Mouse (Mus musculus): ENCODE results near the gene Ets2. TPM values are rescaled to one million over a fixed set of nuclear protein-coding genes. Genes with fewer than 3 reads are reported as not detected.

The Ets2 gene
- polyA plus RNA-seq, 1 experiment from 2014 or later = 24.1 TPM

DNA sequence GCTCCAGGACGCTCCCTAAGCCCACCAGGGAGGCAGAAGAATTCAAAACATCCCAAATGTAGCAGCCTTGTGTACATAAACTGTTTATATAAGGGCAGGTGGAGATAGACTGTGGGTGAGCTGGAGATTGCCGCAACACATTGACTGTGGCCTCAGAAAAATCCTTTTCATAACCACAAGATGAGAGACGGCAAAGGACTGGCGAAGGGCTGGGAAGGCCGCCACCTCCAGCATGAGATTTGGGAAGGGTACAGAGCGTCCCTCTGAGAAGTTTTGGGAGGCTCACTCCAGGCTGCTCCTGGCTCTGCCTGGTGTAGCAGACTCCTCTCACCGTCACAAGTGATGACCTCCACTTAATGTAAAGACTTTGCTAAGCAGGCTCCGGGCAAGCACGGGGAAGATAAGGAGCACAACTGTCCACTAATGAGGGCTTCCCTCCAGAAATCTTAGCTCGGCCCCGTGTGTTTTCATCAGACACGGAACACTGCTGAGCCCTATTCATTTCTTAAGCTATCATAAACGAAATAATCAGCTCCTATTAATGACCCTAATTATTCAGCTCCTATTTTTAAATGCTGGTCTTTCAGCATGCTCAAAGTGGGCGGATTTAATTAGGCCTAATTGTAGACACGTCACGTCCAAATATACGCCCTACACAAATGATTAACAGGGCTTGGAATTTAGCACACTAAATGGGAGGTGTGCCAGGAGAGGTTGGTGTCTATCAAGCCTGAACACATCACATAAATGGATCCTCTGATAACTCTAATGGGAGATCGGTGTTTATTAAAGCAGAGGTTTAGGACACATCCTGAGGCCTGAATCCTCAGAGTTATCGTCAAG is 33.5 kb upstream of the Ets2 start:
- H3K4me3 ChIP-seq = no peak overlapping the region
- H3K36me3 ChIP-seq = no peaks in the 10 kb centered on the region
- H3K27me3 ChIP-seq = no peaks in the 10 kb centered on the region
- no peak overlapping the region for H3K4me2 ChIP-seq
- 58% methylated on average over 19 of the region's 19 CpGs for WGBS
- no peaks in the 10 kb centered on the region for H3K9me3 ChIP-seq
- ATAC-seq (ENCODE audit: low FRiP score, low read depth) = no peak
- no peak overlapping the region for H3K9ac ChIP-seq
- no peaks in the 10 kb centered on the region for H3K4me1 ChIP-seq (replicated peaks)
- H3K27ac ChIP-seq (replicated peaks) = no peak overlapping the region

DNA sequence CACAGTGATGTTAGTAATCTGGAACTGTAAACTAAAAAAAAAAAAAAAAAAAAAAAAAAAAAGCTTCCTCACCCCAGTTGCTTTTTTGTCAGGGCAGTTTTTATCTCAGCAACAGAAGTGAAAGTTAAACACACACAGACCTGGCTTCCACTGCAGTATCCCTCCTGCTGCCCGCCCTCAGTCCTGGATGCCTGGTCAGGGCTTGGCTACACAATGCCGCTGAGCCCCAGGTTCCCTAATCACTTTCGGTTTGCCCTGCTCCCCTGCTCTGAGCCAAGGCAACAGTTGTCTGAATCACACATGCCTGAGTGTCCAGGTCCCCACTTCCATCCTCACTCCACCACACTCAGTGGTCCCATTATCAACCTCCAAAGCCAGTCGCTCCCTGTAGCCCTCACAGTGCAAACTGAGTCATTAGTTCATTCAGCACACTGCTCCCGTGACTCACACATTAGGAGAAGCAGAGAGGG is 27.4 kb upstream of the Ets2 start:
- no peak for ATAC-seq (ENCODE audit: low FRiP score, low read depth)
- Histone ChIP-seq H3K36me3 (no peaks in the 10 kb centered on the region), H3K4me3 (no peak overlapping the region), H3K9me3 (no peaks in the 10 kb centered on the region), H3K4me1 (replicated peaks) (no peaks in the 10 kb centered on the region), H3K9ac (no peak overlapping the region), H3K27me3 (no peaks in the 10 kb centered on the region), H3K4me2 (no peak overlapping the region), H3K27ac (replicated peaks) (no peak overlapping the region)
- 64% methylated on average over 5 of the region's 5 CpGs for WGBS

DNA sequence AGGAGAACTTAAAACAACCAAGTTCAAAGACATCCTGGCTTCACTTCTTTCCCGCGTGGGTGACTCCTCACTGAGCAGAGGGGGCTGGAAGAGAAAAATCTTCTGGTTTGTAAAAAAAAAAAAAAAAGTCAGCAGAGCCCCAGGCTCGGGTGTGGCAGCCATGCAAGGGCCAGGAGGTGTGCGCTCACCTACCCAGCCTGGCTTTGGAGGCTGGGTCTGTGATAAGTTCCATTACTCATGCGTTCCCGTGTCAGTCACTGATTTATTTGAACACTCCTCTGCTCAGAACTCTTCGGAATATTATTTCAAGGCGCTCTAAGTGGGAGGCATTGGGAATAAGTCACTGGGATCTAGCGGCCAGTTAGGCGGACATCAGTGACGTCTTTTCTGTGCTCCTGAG is 26.7 kb upstream of the Ets2 start:
- WGBS = 75% methylated on average over 11 of the region's 11 CpGs
- Histone ChIP-seq H3K4me2 (no peak overlapping the region), H3K27ac (replicated peaks) (no peak overlapping the region), H3K9ac (no peak overlapping the region), H3K9me3 (no peaks in the 10 kb centered on the region), H3K27me3 (no peaks in the 10 kb centered on the region), H3K4me3 (no peak overlapping the region), H3K4me1 (replicated peaks) (no peaks in the 10 kb centered on the region), H3K36me3 (no peaks in the 10 kb centered on the region)
- no peak for ATAC-seq (ENCODE audit: low FRiP score, low read depth)

DNA sequence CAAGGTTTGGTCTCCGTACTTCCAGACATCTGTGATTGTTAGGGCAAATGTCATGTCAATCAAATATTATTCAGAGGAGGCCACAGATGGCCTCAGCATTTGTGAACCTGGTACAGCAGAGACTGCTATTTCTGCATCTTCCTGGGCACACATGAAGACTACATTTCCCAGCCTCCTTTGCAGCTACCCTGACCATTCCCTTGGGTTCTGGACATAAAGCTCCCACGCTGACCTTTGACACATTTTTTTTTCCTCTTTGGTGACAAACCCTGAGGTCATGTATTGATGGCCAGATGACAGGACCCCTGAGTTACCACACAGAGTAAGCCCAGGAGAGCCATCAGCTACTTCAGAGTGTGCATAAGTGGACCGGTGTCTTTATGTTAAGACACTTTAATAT is 25.2 kb upstream of the Ets2 start:
- no peaks in the 10 kb centered on the region for H3K36me3 ChIP-seq
- no peak overlapping the region for H3K4me2 ChIP-seq
- H3K4me1 ChIP-seq (replicated peaks) = no peaks in the 10 kb centered on the region
- no peak overlapping the region for H3K27ac ChIP-seq (replicated peaks)
- WGBS = 84% methylated on average over 3 of the region's 3 CpGs
- no peak overlapping the region for H3K4me3 ChIP-seq
- no peak overlapping the region for H3K9ac ChIP-seq
- H3K9me3 ChIP-seq = no peaks in the 10 kb centered on the region
- H3K27me3 ChIP-seq = no peaks in the 10 kb centered on the region
- ATAC-seq (ENCODE audit: low FRiP score, low read depth) = no peak

DNA sequence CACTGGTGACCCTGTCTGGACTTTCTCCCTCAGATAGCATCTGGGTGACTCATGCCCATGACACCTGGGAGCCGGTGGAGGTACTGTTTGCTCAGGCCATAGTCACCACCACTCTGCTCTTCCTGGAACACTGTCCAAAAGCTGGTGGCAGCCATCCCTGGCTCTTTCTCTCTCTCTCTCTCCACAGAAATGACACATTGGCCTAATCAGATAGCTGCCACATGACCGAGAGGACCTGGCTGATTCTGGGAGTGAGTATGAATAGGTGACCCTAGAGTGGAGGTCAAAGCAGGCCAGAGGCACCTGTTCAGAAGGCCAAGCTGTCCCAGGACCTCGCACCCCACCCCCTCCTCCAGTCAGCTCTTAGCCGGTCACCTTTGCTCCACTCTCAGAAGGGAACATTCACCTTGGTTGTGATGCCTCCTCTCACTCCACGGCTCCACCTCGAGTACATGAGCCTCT is 19.4 kb upstream of the Ets2 start:
- WGBS = 87% methylated on average over 6 of the region's 6 CpGs
- no peaks in the 10 kb centered on the region for H3K27me3 ChIP-seq
- no peaks in the 10 kb centered on the region for H3K36me3 ChIP-seq
- H3K4me2 ChIP-seq = no peak overlapping the region
- no peaks in the 10 kb centered on the region for H3K4me1 ChIP-seq (replicated peaks)
- no peak overlapping the region for H3K27ac ChIP-seq (replicated peaks)
- H3K9ac ChIP-seq = no peak overlapping the region
- no peaks in the 10 kb centered on the region for H3K9me3 ChIP-seq
- no peak overlapping the region for H3K4me3 ChIP-seq
- ATAC-seq (ENCODE audit: low FRiP score, low read depth) = no peak

DNA sequence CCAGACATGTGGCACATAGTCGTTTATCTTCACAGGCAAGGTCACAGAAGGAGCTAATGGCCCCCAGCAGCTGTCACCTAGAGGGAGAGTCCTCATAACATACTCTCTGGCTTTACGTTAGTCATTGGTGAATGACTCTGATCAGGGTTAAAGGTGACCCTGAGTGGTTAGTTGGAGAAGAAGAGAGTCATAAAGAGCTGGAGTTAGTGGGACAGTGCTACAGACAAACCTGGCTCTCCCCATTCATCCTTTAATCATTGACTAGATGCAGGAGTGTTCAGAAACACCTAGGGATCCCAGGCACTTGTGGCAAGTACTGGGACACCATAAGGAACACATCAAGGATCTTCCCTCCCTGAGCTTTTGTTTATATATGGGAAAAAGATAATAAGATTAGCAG is 16.1 kb upstream of the Ets2 start:
- no peaks in the 10 kb centered on the region for H3K36me3 ChIP-seq
- H3K4me2 ChIP-seq = no peak overlapping the region
- no peaks in the 10 kb centered on the region for H3K27me3 ChIP-seq
- 46% methylated on average over 2 of the region's 2 CpGs for WGBS
- H3K4me3 ChIP-seq = no peak overlapping the region
- no peak overlapping the region for H3K27ac ChIP-seq (replicated peaks)
- no peaks in the 10 kb centered on the region for H3K4me1 ChIP-seq (replicated peaks)
- H3K9ac ChIP-seq = no peak overlapping the region
- ATAC-seq (ENCODE audit: low FRiP score, low read depth) = no peak
- H3K9me3 ChIP-seq = no peaks in the 10 kb centered on the region

DNA sequence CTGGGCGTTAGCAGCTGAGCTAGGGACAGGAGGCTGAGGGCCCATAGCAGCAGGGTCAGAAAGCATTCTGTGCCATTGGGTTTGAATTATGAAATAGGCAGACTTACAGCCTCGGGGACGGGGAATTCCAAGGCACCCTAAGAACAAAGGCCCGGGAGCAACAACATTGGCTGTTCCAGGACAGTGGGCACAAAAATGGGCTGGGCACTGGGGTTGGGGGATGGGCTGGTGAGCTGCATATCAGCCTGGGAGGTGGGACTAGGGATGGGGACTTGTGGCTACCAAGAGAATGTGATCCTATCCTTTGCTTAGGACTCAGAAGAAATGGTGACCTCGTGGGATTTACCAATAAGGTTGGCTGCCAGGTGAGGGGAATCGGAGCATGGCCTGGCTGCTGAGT is 15.6 kb upstream of the Ets2 start:
- Histone ChIP-seq H3K9ac (no peak overlapping the region), H3K4me3 (no peak overlapping the region), H3K27ac (replicated peaks) (no peak overlapping the region), H3K4me2 (no peak overlapping the region), H3K4me1 (replicated peaks) (no peaks in the 10 kb centered on the region), H3K9me3 (no peaks in the 10 kb centered on the region), H3K27me3 (no peaks in the 10 kb centered on the region), H3K36me3 (no peaks in the 10 kb centered on the region)
- WGBS = 71% methylated on average over 6 of the region's 6 CpGs
- ATAC-seq (ENCODE audit: low FRiP score, low read depth) = no peak

DNA sequence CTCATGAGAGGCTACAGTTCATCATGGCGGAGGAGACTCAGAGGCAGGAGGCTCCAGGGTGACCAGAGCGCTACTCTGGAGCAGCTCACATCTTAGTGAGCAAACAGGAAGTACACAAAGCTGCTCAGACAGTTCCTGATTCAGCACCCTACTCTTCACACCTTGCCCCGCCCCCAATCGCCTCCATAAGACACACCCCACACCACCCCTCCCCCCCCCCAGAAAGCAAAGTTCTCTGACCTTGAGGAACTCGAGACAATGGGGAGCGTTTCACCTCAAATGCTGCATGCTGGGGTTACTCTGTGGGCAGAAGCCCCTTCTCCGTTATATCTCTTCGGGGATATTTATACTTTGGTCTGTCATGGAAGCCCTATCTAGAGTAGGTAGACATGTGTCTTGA is 15.0 kb upstream of the Ets2 start:
- no peak overlapping the region for H3K9ac ChIP-seq
- H3K4me2 ChIP-seq = no peak overlapping the region
- H3K9me3 ChIP-seq = no peaks in the 10 kb centered on the region
- no peaks in the 10 kb centered on the region for H3K27me3 ChIP-seq
- no peaks in the 10 kb centered on the region for H3K4me1 ChIP-seq (replicated peaks)
- no peak for ATAC-seq (ENCODE audit: low FRiP score, low read depth)
- H3K27ac ChIP-seq (replicated peaks) = no peak overlapping the region
- H3K36me3 ChIP-seq = no peaks in the 10 kb centered on the region
- WGBS = 92% methylated on average over 8 of the region's 8 CpGs
- H3K4me3 ChIP-seq = no peak overlapping the region

DNA sequence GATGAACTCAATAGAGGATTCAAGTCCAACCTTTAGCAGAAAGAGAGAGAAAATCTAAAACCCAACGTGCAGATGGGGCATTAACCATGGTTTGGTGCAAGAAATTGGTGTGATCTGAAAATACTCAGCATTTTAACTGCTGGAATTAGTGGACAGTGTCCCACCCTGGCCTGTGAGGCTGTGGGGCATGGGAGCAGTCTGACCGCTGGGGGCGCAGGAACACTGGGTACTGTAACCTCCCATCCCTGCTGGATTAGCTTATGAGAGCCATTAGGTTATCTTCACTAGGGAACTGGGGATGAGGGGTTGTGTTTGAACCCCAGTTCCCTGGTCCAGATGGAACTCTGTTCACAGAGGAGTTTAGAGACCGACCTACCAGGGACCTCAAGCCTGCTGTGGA is 13.9 kb upstream of the Ets2 start:
- Histone ChIP-seq H3K4me1 (replicated peaks) (no peaks in the 10 kb centered on the region), H3K27me3 (no peaks in the 10 kb centered on the region), H3K9ac (no peak overlapping the region), H3K27ac (replicated peaks) (no peak overlapping the region), H3K9me3 (no peaks in the 10 kb centered on the region), H3K4me3 (no peak overlapping the region), H3K4me2 (no peak overlapping the region), H3K36me3 (no peaks in the 10 kb centered on the region)
- no peak for ATAC-seq (ENCODE audit: low FRiP score, low read depth)
- 79% methylated on average over 4 of the region's 4 CpGs for WGBS

DNA sequence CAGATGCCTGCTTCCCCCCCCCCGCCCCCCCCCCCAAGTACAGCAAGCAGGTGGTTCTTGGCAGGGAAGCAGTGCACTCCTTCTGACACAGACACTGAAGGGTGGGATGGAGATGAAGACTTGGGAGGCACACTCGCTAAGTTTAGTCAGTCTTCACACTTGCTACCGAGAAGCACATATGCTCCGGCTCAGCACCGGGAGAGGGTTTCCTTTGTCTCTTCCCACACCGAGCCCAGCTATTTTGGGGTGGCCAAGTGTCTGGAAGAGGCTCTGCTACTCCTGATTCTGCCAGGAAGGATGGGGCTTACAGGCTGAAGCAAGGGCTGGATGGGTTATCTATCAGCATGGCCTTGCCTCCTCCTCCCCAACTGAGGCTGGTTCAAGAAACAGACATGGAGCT is 5.3 kb upstream of the Ets2 start:
- no peaks in the 10 kb centered on the region for H3K36me3 ChIP-seq

DNA sequence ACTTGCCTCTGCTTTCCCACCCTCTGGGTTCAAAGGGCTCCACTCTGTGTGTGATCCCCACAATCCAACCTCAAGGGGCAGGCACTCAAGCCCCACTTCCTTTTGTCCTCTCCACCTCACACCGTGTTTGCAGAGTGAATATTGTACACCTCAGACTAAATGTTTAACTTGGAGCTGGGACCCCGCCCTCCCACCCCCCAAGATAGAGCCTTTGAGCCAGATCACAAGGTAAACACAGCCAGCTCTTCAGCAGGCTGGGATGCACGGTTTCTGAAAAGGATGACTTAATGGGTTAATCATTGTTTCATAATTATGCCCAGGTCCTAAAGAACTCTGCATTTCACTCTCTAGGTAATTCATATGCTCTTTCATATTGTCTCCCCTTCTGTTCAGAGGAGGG is 2.2 kb upstream of the Ets2 start:
- WGBS = 72% methylated on average over 3 of the region's 3 CpGs
- Histone ChIP-seq H3K27me3 (no peaks in the 10 kb centered on the region), H3K9me3 (no peaks in the 10 kb centered on the region), H3K36me3 (no peaks in the 10 kb centered on the region), H3K4me2 (no peak overlapping the region), H3K4me3 (no peak overlapping the region), H3K4me1 (replicated peaks) (peaks cover 14% of the 10 kb centered on the region), H3K9ac (no peak overlapping the region), H3K27ac (replicated peaks) (no peak overlapping the region)
- ATAC-seq (ENCODE audit: low FRiP score, low read depth) = no peak

More for the DNA sequence above, 5.3 kb upstream of the Ets2 start:
- Histone ChIP-seq H3K9ac (no peak overlapping the region), H3K4me1 (replicated peaks) (no peaks in the 10 kb centered on the region), H3K4me2 (no peak overlapping the region), H3K9me3 (no peaks in the 10 kb centered on the region), H3K27ac (replicated peaks) (no peak overlapping the region), H3K27me3 (no peaks in the 10 kb centered on the region), H3K4me3 (no peak overlapping the region)
- WGBS = 52% methylated on average over 6 of the region's 6 CpGs
- no peak for ATAC-seq (ENCODE audit: low FRiP score, low read depth)

DNA sequence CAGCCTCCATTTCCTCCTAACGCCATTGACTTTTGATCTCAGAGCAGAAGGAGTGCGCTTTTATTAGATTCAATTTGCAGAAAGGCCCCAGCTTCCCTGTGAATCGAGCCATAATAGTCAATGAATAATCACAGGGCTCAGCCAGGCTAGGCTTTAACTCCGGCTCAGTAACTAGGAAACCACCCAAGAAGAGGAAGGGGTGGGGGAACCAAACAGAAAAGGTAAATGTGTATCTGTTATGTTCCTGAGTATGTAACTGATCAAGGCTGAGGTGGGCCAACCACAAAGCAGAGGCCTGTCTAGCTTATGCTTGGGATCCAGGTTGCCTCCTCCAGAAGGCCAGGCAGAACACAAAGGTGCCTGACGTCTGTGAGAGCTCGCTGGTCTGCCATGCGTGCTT is 1.7 kb upstream of the Ets2 start:
- no peak overlapping the region for H3K9ac ChIP-seq
- WGBS = 50% methylated on average over 7 of the region's 7 CpGs
- H3K4me1 ChIP-seq (replicated peaks) = peaks cover 18% of the 10 kb centered on the region
- no peak overlapping the region for H3K4me2 ChIP-seq
- H3K4me3 ChIP-seq = no peak overlapping the region
- no peak overlapping the region for H3K27ac ChIP-seq (replicated peaks)
- H3K9me3 ChIP-seq = no peaks in the 10 kb centered on the region
- no peaks in the 10 kb centered on the region for H3K36me3 ChIP-seq
- ATAC-seq (ENCODE audit: low FRiP score, low read depth) = no peak
- no peaks in the 10 kb centered on the region for H3K27me3 ChIP-seq

Data from hindbrain, embryonic 15.5 days (tissue).